Mouse (Mus musculus) left cerebral cortex, postnatal 25 days (tissue): ENCODE measurements at regions not wholly inside any gene's neighbourhood (a gene's known extent, or its start where the extent isn't known, plus 50 kb on each side); places are given as distances from the start of the nearest gene placed in this dataset.
A peak's percentile ranks its signal among the peaks of the same experiment; 100 is the strongest.

ENCODE experiments used
- DNase-seq, 2 experiments: peaks; one replicate each; pipeline ENCODE4 v3.0.0; 2022; ENCODE audit warnings: low spot score in 2 of 2, mixed read lengths in 1 of 2
- intact Hi-C: fragments of 180-260 bp; cut with DNase I; formaldehyde crosslinking; loops from one replicate; pipeline ENCODE4 v1.15.1; 2025

- intact Hi-C loops, result loop anchor here (5.0 kb wide), 2 partner anchors 211 to 541 kb away; no protein-coding TSS in a partner anchor
Observed at GRCm38 (mm10) chr10:125786197-125786879, 179.6 kb upstream of the Lrig3 start.

GRCm38 (mm10) chr10:125786880-125787337, 179.1 kb upstream of the Lrig3 start:
- DNase-seq, result peak in 1 of 2 experiments; percentile 20
- intact Hi-C loops, result loop anchor here (5.0 kb wide), 2 partner anchors 210 to 540 kb away; no protein-coding TSS in a partner anchor

More at GRCm38 (mm10) chr10:125786197-125786879, 179.6 kb upstream of the Lrig3 start:
- DNase-seq, result no peak

GRCm38 (mm10) chr10:125787441-125788060, 178.4 kb upstream of the Lrig3 start:
- intact Hi-C loops, result loop anchor here (5.0 kb wide), 2 partner anchors 210 to 540 kb away; no protein-coding TSS in a partner anchor
- DNase-seq, result peak in 1 of 2 experiments; percentile 4

- DNase-seq, result no peak
- intact Hi-C loops, result loop anchor here (5.0 kb wide), 2 partner anchors 209 to 539 kb away; no protein-coding TSS in a partner anchor
Observed at GRCm38 (mm10) chr10:125788262-125788661, 177.7 kb upstream of the Lrig3 start.

- intact Hi-C loops, result no loop called here
- no peak for DNase-seq
Observed at GRCm38 (mm10) chr10:125790924-125791323, 175.0 kb upstream of the Lrig3 start.

GRCm38 (mm10) chr10:125794504-125794903, 171.5 kb upstream of the Lrig3 start:
- no peak for DNase-seq
- intact Hi-C loops, result no loop called here

GRCm38 (mm10) chr10:125795323-125795722, 170.6 kb upstream of the Lrig3 start:
- intact Hi-C loops, result no loop called here
- no peak for DNase-seq

- intact Hi-C loops, result no loop called here
- DNase-seq, result peak in 1 of 2 experiments; percentile 6
Observed at GRCm38 (mm10) chr10:125798678-125799077, 167.3 kb upstream of the Lrig3 start.

- intact Hi-C loops, result no loop called here
- DNase-seq, result no peak
Observed at GRCm38 (mm10) chr10:125800572-125801114, 165.3 kb upstream of the Lrig3 start.

- intact Hi-C loops, result no loop called here
- no peak for DNase-seq
Observed at GRCm38 (mm10) chr10:125801450-125801849, 164.5 kb upstream of the Lrig3 start.

GRCm38 (mm10) chr10:125802923-125803583, 162.9 kb upstream of the Lrig3 start:
- intact Hi-C loops, result no loop called here
- no peak for DNase-seq

GRCm38 (mm10) chr10:125809763-125810361, 156.1 kb upstream of the Lrig3 start:
- intact Hi-C loops, result no loop called here
- no peak for DNase-seq

GRCm38 (mm10) chr10:125810590-125810989, 155.4 kb upstream of the Lrig3 start:
- intact Hi-C loops, result no loop called here

GRCm38 (mm10) chr10:125814191-125814887, 151.6 kb upstream of the Lrig3 start:
- intact Hi-C loops, result no loop called here
- no peak for DNase-seq

More at GRCm38 (mm10) chr10:125810590-125810989, 155.4 kb upstream of the Lrig3 start:
- no peak for DNase-seq

- intact Hi-C loops, result no loop called here
- DNase-seq, result no peak
Observed at GRCm38 (mm10) chr10:125832134-125832533, 133.8 kb upstream of the Lrig3 start.

GRCm38 (mm10) chr10:125832764-125833163, 133.2 kb upstream of the Lrig3 start:
- intact Hi-C loops, result no loop called here

GRCm38 (mm10) chr10:125833989-125834388, 132.0 kb upstream of the Lrig3 start:
- DNase-seq, result no peak
- intact Hi-C loops, result no loop called here

More at GRCm38 (mm10) chr10:125832764-125833163, 133.2 kb upstream of the Lrig3 start:
- no peak for DNase-seq

GRCm38 (mm10) chr10:125838982-125839381, 127.0 kb upstream of the Lrig3 start:
- no peak for DNase-seq
- intact Hi-C loops, result no loop called here

- intact Hi-C loops, result no loop called here
- DNase-seq, result peak; percentile 41 to 82
Observed at GRCm38 (mm10) chr10:125839621-125840141, 126.3 kb upstream of the Lrig3 start.
